Mouse (Mus musculus) frontal cortex, postnatal 36 days (tissue): ENCODE results near the gene Gmppa.
A peak's percentile ranks its signal among the peaks of the same experiment; 100 is the strongest.

Experiments used
- DNase-seq, 2 experiments: peaks; one replicate each; pipeline ENCODE4 v3.0.0; 2022; ENCODE audit warnings: low spot score in 2 of 2

Gmppa gene

DNA sequence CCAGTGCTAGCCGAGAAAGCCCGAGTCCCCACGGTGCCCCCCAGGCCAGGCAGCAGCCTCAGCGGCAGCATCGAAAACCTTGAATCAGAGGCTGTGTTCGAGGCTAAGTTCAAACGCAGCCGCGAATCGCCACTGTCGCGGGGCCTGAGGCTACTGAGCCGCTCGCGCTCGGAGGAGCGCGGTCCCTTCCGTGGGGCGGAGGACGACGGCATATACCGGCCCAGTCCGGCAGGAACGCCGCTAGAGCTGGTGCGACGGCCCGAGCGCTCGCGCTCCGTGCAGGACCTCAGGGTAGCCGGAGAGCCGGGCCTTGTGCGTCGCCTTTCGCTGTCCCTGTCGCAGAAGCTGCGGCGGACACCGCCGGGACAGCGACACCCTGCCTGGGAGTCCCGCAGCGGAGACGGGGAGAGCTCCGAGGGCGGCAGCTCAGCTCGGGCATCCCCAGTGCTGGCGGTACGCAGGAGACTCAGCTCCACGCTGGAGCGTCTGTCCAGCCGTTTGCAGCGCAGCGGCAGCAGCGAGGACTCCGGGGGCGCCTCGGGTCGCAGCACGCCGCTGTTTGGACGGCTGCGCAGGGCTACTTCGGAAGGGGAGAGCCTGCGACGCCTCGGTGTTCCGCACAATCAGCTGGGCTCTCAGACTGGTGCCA lies 12.8 kb upstream of the Gmppa start:
- DNase-seq, result no peak

DNA sequence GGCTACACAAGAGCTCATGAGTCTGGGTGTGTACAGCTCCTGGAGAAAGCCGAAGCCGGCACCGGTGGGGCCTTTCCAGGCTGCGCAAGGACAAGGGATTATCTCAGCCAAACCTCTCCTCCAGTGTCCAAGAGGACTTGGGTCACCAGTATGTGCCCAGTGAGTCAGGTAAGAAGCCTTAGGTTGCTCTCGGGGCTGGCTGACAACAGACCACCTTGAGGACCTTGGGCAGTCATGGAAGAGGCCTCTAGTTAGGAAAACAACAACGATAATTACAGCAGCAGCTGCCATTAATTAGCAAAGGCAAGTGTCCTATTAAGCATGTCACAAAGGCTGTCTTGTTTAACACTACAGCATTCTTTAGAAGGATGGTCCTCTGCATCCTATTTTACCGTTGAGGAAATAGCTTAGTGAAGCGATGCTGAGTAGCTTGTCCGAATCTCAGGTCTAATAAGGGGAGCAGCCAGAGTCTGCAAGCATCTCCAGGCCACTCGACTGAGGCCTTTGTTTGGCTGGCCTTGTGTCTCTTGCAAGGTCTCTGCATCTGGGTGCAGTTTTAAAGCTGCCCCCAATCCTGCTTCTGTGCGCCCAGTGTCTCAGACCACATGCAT lies 11.8 kb upstream of the Gmppa start:
- DNase-seq, result no peak

DNA sequence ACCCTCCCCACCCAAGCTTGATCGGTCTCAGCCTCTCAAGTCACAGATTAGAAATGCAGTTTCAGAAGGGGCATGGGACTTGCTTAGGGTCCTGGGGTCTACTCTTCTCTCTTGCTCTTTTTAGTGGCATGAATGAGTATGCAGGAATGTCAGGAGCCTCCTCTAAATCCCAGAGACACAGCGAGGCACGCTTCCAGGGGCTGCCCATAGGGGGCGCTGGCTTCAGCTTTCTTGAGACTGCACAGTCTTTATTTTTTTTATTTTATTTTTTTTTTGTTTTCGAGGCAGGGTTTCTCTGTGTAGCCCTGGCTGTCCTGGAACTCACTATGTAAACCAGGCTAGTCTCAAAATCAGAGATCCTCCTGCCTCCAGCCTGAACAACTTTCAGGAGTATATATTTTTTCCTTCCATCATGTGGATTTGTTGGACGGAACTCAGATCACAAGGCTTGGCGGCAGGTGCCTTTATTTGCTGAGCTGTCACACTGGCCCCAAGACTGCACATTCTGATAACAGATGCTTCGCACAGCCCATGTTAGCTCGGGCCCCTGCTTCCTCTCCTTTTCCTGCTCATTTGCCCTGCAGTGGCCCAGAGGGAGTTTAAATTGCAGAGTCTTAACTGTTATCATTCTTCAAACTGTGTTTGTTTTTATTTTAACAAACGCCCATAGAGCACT lies 9.8 kb upstream of the Gmppa start:
- DNase-seq, result peak; percentile 50 to 58

DNA sequence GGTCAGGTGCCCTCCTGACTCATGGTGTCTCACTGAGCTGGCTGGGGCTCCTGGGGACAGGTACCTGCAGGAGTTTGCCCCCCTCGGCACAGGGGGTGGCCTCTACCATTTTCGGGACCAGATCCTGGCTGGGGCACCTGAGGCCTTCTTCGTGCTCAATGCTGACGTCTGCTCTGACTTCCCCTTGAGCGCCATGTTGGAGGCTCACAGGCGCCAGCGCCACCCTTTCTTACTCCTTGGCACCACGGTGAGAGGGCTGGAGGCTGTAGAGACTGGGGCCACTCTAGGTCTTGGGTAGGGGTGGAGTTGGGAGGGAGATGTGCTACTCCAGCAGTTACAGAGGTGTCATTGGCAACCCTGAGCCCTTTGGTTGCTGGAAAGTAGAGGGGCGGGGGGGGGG lies 3.1 kb downstream of the Gmppa start:
- DNase-seq, result no peak

DNA sequence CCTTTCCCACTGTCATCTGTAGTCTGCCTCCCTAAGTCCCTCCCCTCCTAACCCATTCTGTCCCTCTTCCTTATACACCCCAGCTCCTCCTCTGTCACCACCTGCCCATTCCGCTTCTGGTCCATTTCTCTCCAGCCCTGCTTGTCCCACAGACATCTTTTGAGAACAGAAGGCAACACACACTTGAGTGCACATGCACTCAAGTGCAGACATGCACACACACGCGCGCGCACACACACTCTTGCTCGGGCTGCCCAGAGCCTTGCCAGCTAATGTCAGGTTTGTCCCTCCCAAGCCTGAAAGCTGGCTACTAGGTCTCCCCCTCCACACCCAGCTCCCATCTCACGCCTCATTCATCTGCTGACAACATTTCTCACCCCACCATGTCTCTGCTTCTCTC lies 4.9 kb downstream of the Gmppa start:
- no peak for DNase-seq

DNA sequence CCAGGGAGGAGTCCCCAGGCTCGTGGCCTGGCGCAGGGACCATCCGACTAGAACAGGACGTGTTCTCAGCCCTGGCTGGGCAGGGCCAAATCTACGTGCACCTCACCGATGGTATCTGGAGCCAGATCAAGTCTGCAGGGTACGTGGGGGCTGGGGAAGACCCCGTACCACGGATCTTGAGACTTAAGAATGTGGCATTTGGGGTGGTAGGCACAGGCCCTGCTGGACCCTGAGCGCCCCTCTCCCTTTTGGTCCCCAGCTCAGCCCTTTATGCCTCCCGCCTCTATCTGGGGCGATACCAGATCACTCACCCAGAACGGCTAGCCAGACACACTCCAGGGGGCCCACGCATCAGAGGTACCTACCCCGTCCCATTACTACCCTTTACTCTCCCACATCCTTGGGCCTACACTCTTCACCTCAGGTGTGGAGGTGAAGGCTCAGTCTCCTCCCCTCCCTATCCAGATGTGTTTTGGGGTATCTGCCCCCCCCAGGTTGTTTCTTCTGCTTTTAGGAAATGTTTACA lies 5.8 kb downstream of the Gmppa start:
- DNase-seq, result no peak

DNA sequence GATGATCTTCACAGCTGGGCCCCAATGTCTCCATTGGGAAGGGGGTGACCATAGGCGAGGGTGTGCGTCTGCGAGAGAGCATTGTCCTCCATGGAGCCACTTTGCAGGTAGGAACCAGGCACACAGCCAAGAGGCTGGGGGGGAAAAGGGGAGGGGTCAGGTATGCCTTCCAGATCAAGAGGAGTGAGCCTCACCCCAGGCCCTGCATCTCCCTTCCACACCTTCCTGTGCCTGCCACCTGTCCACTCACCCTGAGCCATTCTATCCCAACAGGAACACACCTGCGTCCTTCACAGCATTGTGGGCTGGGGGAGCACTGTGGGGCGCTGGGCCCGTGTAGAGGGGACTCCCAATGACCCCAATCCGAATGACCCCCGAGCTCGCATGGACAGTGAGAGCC lies 6.4 kb downstream of the Gmppa start:
- DNase-seq, result no peak

DNA sequence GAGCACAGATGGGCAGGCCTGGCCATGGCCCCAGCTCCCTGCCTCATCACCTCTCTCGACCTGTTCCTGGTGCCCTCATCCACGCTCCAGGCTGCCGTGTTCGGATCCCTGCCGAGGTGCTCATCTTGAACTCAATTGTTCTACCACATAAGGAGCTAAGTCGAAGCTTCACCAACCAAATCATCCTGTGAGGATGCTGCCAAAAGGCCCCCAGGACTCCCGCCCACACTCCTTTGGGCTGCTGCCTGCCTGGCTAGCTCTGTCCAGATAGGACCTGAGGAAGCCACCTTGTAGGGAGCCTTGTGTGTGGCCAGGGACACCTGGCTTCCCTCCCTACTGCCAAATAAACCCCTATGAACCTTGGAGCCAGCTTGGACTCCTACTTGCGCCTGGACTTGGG lies 7.1 kb downstream of the Gmppa start:
- DNase-seq, result no peak

DNA sequence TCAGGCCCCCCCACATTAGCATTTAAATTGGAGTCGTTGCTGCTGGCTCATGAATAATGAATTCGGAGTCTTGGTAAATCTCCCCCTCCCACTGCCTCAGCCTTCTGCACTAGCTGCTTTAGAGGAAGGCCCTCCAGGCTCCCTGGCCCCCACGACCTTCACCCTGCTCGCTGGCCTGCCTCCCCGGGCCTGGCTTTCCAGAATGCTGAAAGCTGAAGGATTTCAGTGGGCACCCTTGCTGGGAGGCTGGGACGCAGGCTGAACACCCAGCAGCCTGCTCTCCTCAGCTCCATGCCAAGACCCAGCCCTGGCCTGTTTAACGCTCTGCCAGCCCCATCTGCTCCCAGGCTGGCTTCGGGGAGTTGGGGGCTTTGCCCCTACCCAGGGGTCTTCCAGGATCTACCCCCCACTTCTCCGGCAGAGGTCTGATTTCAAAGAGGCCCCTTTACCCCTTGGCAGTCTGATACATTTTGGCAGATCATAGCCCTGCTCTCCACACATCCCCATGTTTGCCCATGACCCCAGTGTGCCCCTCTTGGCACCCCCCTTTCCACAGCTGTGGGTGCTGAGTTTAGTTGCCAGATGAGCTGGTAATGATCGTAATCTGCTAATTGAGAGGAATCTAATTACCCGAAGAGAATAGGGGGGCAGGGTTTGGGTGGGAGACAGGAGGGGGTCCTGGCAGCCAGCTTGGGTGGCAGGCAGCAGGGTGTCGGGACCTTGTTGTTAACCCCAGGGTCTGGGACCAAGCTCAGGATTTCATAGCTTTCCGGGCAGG lies 7.7 kb downstream of the Gmppa start:
- DNase-seq, result no peak

DNA sequence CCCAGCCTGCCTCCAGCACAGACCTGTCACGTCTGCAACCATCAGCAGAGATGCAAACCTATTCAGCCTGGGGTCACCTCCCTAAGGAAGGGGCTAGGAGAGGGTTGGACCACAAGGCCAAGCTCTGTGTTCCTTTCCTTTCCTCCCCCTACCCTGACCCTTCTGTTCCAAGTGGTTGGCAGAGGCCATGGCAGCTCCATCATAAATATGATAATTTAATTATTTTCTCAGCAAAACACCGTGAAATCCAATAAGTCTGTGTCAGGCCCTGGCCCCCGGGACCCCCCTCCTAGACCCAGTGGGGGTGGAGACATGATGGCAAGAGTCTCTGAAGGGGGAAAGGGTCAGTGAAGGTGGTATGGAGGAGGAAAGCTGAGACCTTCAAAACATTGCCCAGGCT lies 8.5 kb downstream of the Gmppa start:
- DNase-seq, result no peak

DNA sequence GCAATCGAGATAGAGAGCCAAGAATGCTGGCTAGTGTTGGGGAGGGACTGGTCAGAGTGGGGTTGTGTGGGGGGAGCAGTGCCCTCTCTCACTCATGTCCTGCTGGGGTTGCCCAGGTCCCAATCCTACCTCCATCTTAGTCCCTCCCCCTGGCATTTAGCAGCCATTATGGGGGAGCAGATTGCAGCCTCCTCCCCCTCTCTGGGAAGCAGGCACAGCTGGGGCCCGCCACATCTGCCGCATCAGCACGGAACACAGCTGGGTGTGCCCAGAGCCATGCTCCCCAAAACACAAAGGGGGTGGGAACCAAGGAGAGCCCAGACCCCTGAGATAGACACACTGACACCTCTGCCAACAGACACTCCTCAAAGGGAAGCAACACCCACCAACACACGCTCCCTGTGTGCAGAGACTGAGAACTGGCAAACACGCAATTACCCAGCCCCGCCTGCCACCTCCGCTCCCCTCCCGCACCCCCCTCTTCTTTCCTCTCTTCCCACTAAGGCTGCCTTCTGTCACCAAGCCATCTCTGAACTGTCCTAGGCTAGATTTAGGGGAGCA lies 9.5 kb downstream of the Gmppa start:
- peak in 1 of 2 experiments; percentile 64 for DNase-seq

DNA sequence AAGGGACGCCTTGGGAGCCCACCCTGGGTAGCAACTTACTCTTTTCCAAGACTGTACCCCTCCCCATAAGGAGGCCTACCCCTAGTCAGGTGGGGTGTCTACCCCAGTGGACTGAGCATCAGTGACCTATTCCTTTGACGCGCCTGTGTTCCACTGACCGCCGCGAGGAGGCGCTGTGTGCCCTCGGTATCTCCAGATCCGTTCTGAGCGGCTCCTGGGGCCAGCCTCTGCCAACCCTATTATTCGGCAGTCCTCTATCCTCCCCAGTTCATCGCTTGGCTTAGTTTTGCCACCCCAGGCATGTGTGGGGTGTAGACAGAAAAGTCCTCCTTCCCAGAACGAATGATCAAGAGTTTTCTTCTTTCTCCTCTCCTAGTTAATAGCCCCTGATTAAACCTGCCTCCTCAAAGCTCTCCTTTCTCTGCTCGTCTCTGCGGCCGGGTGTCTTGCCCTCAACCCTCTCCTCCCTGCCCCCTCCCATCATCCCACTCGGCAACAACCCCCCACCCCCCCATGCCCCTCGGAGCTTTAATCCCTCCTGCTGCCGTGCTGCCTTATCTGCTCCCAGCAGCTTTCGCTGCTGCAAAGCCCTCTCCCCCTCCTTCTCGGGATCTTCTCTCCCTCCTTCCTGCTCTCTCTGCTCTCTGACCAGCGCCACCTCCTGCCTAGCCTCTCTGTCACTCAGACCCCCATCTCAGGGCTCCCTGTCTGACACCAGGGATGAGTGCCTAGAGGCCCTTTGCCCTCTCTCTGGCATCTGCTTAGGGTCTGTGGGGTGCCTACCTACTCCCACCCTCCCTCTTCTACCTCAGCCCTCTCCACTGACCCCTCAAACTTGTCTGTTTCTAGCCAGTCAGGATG lies 10.3 kb downstream of the Gmppa start:
- peak; percentile 72 to 75 for DNase-seq

DNA sequence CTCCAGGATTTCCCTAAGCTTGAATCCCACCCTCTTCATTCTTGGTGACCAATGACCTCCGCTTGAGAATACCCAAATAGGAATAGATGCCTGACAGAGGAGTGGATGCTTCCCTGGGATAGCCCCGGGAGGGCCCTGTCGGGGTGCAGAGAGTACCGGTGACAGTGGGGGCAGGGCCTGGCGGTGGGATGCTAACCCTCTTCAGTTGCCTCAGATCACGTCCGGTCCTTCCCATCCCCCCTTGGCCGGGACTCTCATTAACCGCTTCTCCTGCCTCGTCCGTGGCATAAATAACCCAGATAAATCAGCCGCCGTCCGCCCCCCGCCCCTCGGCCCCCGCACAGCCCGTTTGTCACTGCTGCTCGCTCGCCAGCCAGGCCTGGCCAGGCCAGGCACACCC lies 10.9 kb downstream of the Gmppa start:
- DNase-seq, result no peak

DNA sequence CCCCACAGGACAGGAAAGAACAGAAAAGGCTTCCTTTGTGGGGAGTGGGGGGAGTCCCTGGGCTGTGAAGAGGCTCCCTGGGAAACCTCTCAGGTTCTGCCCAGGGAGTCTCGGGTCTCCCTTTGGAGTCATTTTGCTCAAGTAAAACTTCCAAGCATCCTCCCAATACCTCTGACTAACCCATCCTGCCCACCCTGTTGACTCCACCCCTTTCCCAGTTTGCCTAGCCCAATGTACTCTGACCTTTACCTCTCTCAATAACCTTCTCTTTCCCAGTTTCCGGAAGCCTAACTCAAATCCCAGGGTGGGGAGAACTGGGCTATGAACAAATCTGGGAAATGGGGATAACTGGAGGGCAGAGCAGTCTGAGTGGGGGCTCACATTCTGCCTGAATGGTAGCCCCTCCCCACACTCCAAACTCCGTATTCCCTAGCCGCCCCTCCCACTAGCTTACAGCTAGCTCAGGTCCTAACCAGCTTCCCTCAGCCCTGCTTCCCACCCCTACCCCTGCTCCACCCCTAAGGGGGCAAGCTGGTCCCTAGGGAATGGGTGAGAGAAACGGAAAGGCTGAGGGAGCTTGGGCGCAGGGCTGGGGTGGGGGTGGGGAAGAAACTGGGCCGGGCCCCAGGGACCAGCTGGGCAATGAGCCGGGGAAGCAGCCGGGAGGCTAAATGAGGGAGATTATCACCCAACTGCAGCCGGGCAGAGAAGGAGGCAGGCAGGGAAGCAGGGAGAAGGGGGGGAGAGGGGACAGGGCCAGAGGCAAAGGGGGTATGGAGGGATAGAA lies 11.7 kb downstream of the Gmppa start:
- no peak for DNase-seq

DNA sequence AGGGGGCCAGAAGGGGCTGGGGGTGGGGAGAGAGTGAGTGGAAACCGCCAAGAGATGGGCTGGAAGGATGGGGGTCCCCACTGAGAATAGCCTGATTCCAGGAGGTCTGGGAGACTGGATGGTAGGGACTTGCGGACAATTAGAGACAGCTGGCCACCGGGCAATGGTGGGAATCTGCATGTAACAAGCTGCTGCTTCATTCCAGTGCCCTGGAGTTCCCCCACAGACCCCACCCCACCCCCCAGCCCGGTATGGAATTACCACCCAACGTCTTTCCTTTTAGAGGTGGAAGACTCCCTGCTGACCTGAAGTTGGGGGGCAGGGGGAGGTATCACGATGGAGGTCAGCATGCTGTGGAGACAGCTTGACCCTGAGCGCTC lies 12.3 kb downstream of the Gmppa start:
- no peak for DNase-seq

DNA sequence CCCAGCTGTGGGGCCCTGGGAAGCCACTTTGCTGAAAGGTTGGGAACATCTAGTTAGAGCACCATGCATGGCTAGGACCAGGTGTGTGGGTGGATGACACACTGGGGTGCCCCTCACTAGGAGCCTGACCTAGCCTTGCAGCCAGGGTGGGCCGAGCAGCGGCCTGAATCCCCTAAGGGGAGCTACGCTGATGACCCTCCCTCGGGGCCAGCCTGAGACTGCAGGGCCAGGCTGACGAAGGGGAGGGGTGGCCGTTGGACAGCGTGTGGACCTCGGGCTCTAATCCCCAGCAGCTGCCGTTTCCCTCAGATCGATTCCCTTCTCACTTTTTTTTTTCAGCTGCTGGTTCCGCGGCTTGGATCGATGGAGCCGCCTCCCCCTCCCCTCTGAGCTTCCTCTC lies 13.2 kb downstream of the Gmppa start:
- DNase-seq, result no peak

DNA sequence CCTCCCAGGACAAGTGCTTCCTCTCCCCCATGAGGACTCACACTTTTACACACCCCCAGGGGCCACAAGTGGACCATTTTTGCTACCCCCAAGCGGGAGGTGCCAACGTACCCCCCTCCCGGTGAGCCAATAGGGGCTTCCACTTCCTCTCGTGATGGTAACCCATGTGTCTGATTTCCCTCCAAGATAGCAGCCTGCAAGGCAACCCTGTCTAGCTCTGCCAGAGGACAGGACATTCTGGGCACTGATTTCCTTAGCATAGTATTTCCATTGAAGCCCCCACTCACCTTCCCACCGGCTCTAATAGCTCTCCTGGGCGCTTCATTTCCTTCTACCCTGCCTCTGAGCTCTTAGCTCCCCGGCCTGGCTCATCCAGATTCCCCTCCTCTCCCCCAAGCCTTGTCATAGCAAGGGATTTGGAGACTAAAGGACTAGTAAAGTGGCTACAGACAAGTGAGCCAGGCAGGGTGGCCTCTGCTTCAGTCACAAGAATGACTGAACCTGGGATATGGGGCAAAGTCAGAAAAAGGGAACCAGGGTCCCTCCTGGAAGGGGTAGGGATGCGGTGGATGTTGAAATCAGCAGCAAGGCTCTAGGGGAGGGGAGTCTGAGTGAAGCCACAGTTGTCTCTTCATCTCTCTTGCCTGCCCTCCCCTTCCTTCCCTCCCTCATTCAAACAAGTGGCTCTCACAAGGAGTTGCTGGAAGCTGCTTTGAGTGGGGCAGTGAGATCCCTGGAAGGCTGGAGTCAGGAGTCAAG lies 13.8 kb downstream of the Gmppa start:
- no peak for DNase-seq

DNA sequence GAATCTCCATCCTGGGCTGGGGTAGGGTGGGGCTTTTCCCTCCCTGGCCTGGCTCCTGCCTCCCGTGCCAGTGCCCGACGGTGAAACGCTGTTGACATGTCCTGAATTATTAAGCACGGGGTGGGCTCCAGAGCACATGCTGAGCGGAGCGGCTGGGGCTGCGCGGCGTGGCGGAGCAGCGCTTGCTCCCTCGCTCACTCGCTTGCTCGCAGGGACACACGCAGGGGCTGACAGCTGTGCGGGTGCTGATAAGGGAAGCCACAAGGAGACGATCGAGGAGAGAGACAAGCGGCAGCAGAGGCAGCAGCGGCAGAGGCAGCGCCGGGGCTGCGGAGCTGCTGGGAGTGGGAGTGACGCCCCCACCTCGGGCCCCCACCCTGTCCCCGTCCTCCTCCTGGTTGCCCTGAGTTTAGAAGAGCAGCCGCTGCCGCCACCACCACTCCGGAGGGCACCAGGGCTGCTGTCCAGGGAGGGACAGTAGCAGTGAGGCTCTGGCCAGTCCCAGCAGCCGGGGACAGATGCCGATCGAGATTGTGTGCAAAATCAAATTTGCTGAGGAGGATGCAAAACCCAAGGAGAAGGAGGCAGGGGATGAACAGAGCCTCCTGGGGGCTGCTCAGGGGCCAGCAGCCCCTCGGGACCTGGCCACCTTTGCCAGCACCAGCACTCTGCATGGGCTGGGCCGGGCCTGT lies 14.7 kb downstream of the Gmppa start, which contains the start of gene Asic4:
Gene Asic4, plus strand, starts transcription at position 123 of the 692 bp plus-strand sequence.
- no peak for DNase-seq

DNA sequence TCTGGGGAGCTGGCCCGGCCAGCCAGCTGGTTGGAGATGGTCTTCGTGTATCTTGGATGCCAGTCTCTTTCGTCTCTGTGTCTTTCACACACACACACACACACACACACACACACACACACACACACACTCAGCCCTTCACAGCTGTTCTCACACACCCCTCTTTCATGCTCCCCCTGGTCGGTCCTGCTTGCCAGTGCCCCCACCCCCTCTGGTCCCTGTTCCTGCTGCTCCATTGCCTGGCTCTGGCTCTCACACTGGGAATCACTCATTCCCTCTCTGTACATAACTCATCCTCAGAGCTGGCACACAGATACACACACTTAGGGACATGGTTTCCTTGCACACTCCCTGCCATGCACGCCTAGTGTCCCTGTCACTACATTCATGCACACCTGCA lies 16.2 kb downstream of the Gmppa start:
- no peak for DNase-seq
